Mouse (Mus musculus) CH12.LX (cell line): ENCODE results near the gene Ankrd35. TPM values are rescaled to one million over a fixed set of nuclear protein-coding genes. Genes with fewer than 3 reads are reported as not detected.

Experiments used
- DNase-seq: peaks from one replicate; pipeline ENCODE4 v3.0.0-alpha.2; 2013; ENCODE audit errors: extremely low read depth
- H3K27ac ChIP-seq: 2 replicates; pipeline ENCODE4 v1.5.1; 2012; ENCODE audit warnings: low read depth, mild to moderate bottlenecking, control low read depth, moderate library complexity; ENCODE audit not compliant: insufficient read depth
- H3K27me3 ChIP-seq: replicated peaks from 2 replicates; pipeline ENCODE3; 2012; ENCODE audit warnings: inconsistent platforms
- H3K36me3 ChIP-seq, 2 experiments: replicated peaks in 1 of 2; 2 replicates each; pipeline versions ENCODE3 to v1.6.1; 2012; ENCODE audit warnings: inconsistent platforms in 1 of 2, low read length in 1 of 2, mild to moderate bottlenecking in 1 of 2, mixed read lengths in 1 of 2, moderate library complexity in 1 of 2; ENCODE audit not compliant: control insufficient read depth in 1 of 2, insufficient read depth in 1 of 2
- H3K4me1 ChIP-seq, 2 experiments: 2 replicates each; pipeline ENCODE4 v1.6.1; 2012; ENCODE audit warnings: inconsistent platforms in 1 of 2, moderate library complexity in 1 of 2; ENCODE audit not compliant: insufficient read depth in 2 of 2, control insufficient read depth in 1 of 2
- H3K4me2 ChIP-seq: 2 replicates; pipeline ENCODE4 v1.6.1; 2012; ENCODE audit warnings: low read depth, mild to moderate bottlenecking, control low read depth; ENCODE audit not compliant: poor library complexity, insufficient read depth, severe bottlenecking
- H3K4me3 ChIP-seq, 3 experiments: fragments of 150-350 bp in 1 of 3; sonication (generic) in 1 of 3; replicated peaks in 1 of 3; 2 replicates each; pipeline versions ENCODE3 to v1.5.1; 2011 to 2012; ENCODE audit warnings: low read depth in 2 of 3, low read length in 2 of 3, mild to moderate bottlenecking in 2 of 3, moderate library complexity in 2 of 3, control low read depth in 1 of 3, improper control_type of control experiment in 1 of 3, inconsistent platforms in 1 of 3, mixed read lengths in 1 of 3; ENCODE audit not compliant: poor library complexity in 1 of 3
- H3K79me2 ChIP-seq: replicated peaks from 2 replicates; pipeline ENCODE4 v1.6.1; 2012; ENCODE audit warnings: mild to moderate bottlenecking, moderate library complexity; ENCODE audit not compliant: control insufficient read depth, poor library complexity, insufficient read depth, severe bottlenecking; ENCODE audit errors: extremely low read depth
- H3K9ac ChIP-seq: 2 replicates; pipeline ENCODE4 v1.6.1; 2012; ENCODE audit warnings: low read depth, mild to moderate bottlenecking, control low read depth, moderate library complexity; ENCODE audit not compliant: insufficient read depth
- H3K9me3 ChIP-seq: replicated peaks from 2 replicates; pipeline ENCODE3; 2012; ENCODE audit warnings: low read length, inconsistent platforms, mixed read lengths
- BHLHE40 ChIP-seq: IDR thresholded peaks from 2 replicates; pipeline ENCODE4 v1.6.1; 2011; ENCODE audit warnings: mild to moderate bottlenecking, low read depth, low read length, improper control_type of control experiment
- CHD1 ChIP-seq: IDR thresholded peaks from 2 replicates; pipeline ENCODE4 v1.6.1; 2012; ENCODE audit warnings: low read depth, low read length, improper control_type of control experiment, inconsistent platforms
- CHD2 ChIP-seq: IDR thresholded peaks from 2 replicates; pipeline ENCODE4 v1.6.1; 2011; ENCODE audit warnings: low read length, improper control_type of control experiment
- CTCF ChIP-seq, 2 experiments: IDR thresholded peaks in 1 of 2; conservative IDR thresholded peaks in 1 of 2; 2 replicates each; pipeline ENCODE4 v1.5.1; 2011 to 2012; ENCODE audit warnings: low read depth in 2 of 2, low read length in 2 of 2, improper control_type of control experiment in 1 of 2, inconsistent platforms in 1 of 2, mild to moderate bottlenecking in 1 of 2, moderate library complexity in 1 of 2
- ELF1 ChIP-seq: IDR thresholded peaks from 2 replicates; pipeline ENCODE4 v1.6.1; 2014; ENCODE audit warnings: low read depth, mild to moderate bottlenecking, inconsistent platforms, low read length, improper control_type of control experiment
- EP300 ChIP-seq: IDR thresholded peaks from 2 replicates; pipeline ENCODE4 v1.6.1; 2011; ENCODE audit warnings: low read length, improper control_type of control experiment
- HCFC1 ChIP-seq: IDR thresholded peaks from 2 replicates; pipeline ENCODE4 v1.6.1; 2012; ENCODE audit warnings: low read depth, mild to moderate bottlenecking, inconsistent platforms, low read length, improper control_type of control experiment
- KAT2A ChIP-seq: IDR thresholded peaks from 2 replicates; pipeline ENCODE4 v1.6.1; 2012; ENCODE audit warnings: low read length, improper control_type of control experiment, inconsistent platforms; ENCODE audit not compliant: insufficient replicate concordance
- MAFK ChIP-seq: IDR thresholded peaks from 2 replicates; pipeline ENCODE4 v1.6.1; 2011; ENCODE audit warnings: low read length, improper control_type of control experiment; ENCODE audit not compliant: insufficient replicate concordance
- MAX ChIP-seq: IDR thresholded peaks from 2 replicates; pipeline ENCODE4 v1.6.1; 2011; ENCODE audit warnings: low read length, improper control_type of control experiment
- MEF2A ChIP-seq: IDR thresholded peaks from 2 replicates; pipeline ENCODE4 v1.6.1; 2014; ENCODE audit warnings: low read depth, mild to moderate bottlenecking, inconsistent platforms, low read length, improper control_type of control experiment, borderline replicate concordance
- MYC ChIP-seq: IDR thresholded peaks from 2 replicates; pipeline ENCODE4 v1.6.1; 2011; ENCODE audit warnings: low read depth, mild to moderate bottlenecking, improper control_type of control experiment, low read length
- PAX5 ChIP-seq: IDR thresholded peaks from 2 replicates; pipeline ENCODE4 v1.6.1; 2012; ENCODE audit warnings: low read length, inconsistent platforms, mixed read lengths
- POLR2A ChIP-seq: IDR thresholded peaks from 2 replicates; pipeline ENCODE4 v1.6.1; 2011; ENCODE audit warnings: low read depth, mild to moderate bottlenecking, improper control_type of control experiment, low read length
- POLR2AphosphoS2 ChIP-seq: IDR thresholded peaks from 2 replicates; pipeline ENCODE4 v1.6.1; 2011; ENCODE audit warnings: low read depth, low read length, improper control_type of control experiment
- RCOR1 ChIP-seq: conservative IDR thresholded peaks from 2 replicates; pipeline ENCODE4 v1.6.1; 2012; ENCODE audit warnings: low read depth, mild to moderate bottlenecking, inconsistent platforms, low read length, improper control_type of control experiment
- SIN3A ChIP-seq: IDR thresholded peaks from 2 replicates; pipeline ENCODE4 v1.6.1; 2012; ENCODE audit warnings: low read length, improper control_type of control experiment, inconsistent platforms
- TBP ChIP-seq: conservative IDR thresholded peaks from 2 replicates; pipeline ENCODE4 v1.6.1; 2011; ENCODE audit warnings: low read depth, low read length, improper control_type of control experiment
- TCF12 ChIP-seq: IDR thresholded peaks from 2 replicates; pipeline ENCODE4 v1.6.1; 2014; ENCODE audit warnings: low read depth, mild to moderate bottlenecking, inconsistent platforms, low read length, improper control_type of control experiment
- UBTF ChIP-seq: IDR thresholded peaks from 2 replicates; pipeline ENCODE4 v1.6.1; 2012; ENCODE audit warnings: low read depth, mild to moderate bottlenecking, inconsistent platforms, low read length, improper control_type of control experiment, moderate library complexity
- ZC3H11A ChIP-seq: IDR thresholded peaks from 2 replicates; pipeline ENCODE4 v1.6.1; 2012; ENCODE audit warnings: low read depth, mild to moderate bottlenecking, inconsistent platforms, low read length, improper control_type of control experiment
- ZKSCAN1 ChIP-seq: IDR thresholded peaks from 2 replicates; pipeline ENCODE4 v1.6.1; 2012; ENCODE audit warnings: low read depth, inconsistent platforms, low read length, improper control_type of control experiment, borderline replicate concordance
- ZMIZ1 ChIP-seq: IDR thresholded peaks from 2 replicates; pipeline ENCODE4 v1.6.1; 2012; ENCODE audit warnings: low read depth, mild to moderate bottlenecking, inconsistent platforms, low read length, improper control_type of control experiment
- dilution Hi-C: fragments of 300-500 bp; cut with MboI; formaldehyde crosslinking; loops from 2 replicates; pipeline ENCODE4 v1.14.3; 2020; ENCODE audit warnings: low sequenced_read_pairs; ENCODE audit not compliant: extremely low pct_unique_long_range_greater_than_20kb, extremely low pct_ligation_motif_present
- in situ Hi-C: fragments of 300-500 bp; cut with MboI; formaldehyde crosslinking; loops from 3 replicates; pipeline ENCODE4 v1.14.3; 2019; ENCODE audit warnings: low sequenced_read_pairs, low pct_ligation_motif_present, low pct_unique_long_range_greater_than_20kb, mixed read lengths
- polyA plus RNA-seq: library from polyadenylated mRNA; unstranded; fragments of >175 nt; gene quantifications from 2 replicates; pipeline ENCODE4 v1.2.1, GENCODE M21; 2012; ENCODE audit warnings: low read depth; ENCODE audit not compliant: insufficient read length
- total RNA-seq, 2 experiments: library from RNA; depleted of rRNA; stranded (reverse); fragments of 300-350 nt in 1 of 2; fragments of >200 nt in 1 of 2; gene quantifications; 2 replicates each; pipeline ENCODE4 v1.2.3; 2012 to 2014

Ankrd35 gene
- total and polyA plus RNA-seq, 3 experiments, result 0.78 to 11.2 (median 1.9) TPM

GRCm38 (mm10) chr3:96706217-96706616, 36.3 kb downstream of the Ankrd35 start:
- H3K79me2 ChIP-seq, result no peaks in the 10 kb centered on the region
- H3K9ac ChIP-seq, result no peak overlapping the region
- H3K9me3 ChIP-seq, result peaks cover 12% of the 10 kb centered on the region
- DNase-seq, result no peak
- no peak overlapping the region for H3K27ac ChIP-seq
- in situ Hi-C loops, result loop anchor here (5.0 kb wide), 1 partner anchor 44 kb away; no protein-coding TSS in a partner anchor
- H3K4me3 ChIP-seq, result no peak overlapping the region
- TF ChIP-seq POLR2A (no peak), HCFC1 (no peak), PAX5 (no peak)
- H3K27me3 ChIP-seq, result no peaks in the 10 kb centered on the region
- H3K36me3 ChIP-seq, result peaks cover 52 to 80% of the 10 kb centered on the region in 2 experiments
- dilution Hi-C loops, result no loop called here
- H3K4me1 ChIP-seq, result peaks cover 3 to 8% of the 10 kb centered on the region in 2 experiments; a peak in 2 of 4 replicates
- H3K4me2 ChIP-seq, result no peak overlapping the region

GRCm38 (mm10) chr3:96706984-96707383, 37.1 kb downstream of the Ankrd35 start:
- H3K27ac ChIP-seq, result no peak overlapping the region
- H3K79me2 ChIP-seq, result no peaks in the 10 kb centered on the region
- no peaks in the 10 kb centered on the region for H3K27me3 ChIP-seq
- H3K4me1 ChIP-seq, result peaks cover 3 to 8% of the 10 kb centered on the region in 2 experiments; a peak in 2 of 4 replicates
- H3K4me3 ChIP-seq, result no peak overlapping the region
- peaks cover 52 to 80% of the 10 kb centered on the region in 2 experiments for H3K36me3 ChIP-seq
- dilution Hi-C loops, result no loop called here
- no peak for DNase-seq
- H3K9ac ChIP-seq, result no peak overlapping the region
- in situ Hi-C loops, result loop anchor here (5.0 kb wide), 1 partner anchor 45 kb away; no protein-coding TSS in a partner anchor
- no peak overlapping the region for H3K4me2 ChIP-seq
- TF ChIP-seq CTCF (conservative IDR thresholded peaks at IDR 0.05 in 1 of 2, IDR thresholded peaks at IDR 0.05 in 1 of 2; ENCODE audit: low read depth in 2 of 2, low read length in 2 of 2) (no peak), MAX (no peak), TBP (no peak), ZKSCAN1 (no peak), UBTF (no peak), MAFK (no peak), CHD1 (no peak), SIN3A (no peak), BHLHE40 (no peak), KAT2A (no peak), MEF2A (no peak), RCOR1 (no peak), TCF12 (no peak), ZMIZ1 (no peak), POLR2AphosphoS2 (no peak), MYC (no peak), EP300 (no peak), ZC3H11A (no peak), CHD2 (no peak), ELF1 (no peak)
- TF ChIP-seq, all 38 proteins: peak for 0
- peaks cover 12% of the 10 kb centered on the region for H3K9me3 ChIP-seq
